Mouse (Mus musculus) kidney, adult 11 months (tissue): ENCODE data around the gene 4930550C14Rik.

Source experiments
- DNase-seq: peaks from one replicate; pipeline ENCODE4 v3.0.0; 2022

4930550C14Rik gene

DNA sequence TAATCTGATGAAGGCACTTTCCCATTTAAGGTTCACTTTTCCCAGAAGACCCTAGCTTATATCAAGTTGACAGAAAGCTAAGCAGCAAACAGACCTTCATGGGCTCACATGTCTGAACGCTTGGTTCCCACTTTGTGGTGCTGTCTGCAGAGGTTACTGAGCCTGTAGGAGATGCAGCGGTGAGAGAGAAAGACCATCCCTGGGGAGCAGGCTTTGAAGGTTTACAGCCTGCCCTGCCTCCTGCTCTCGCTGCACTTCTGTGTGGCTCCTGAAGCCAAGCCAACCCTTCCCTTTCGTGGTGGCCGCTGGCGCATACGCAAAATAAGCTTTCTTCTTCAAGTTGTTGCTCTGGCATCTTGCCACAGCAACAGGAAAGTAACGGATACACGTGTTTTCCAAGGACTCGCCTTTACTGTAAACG is at the start of gene 4930550C14Rik:
Gene 4930550C14Rik, plus strand, starts transcription at position 35 of the 421 bp plus-strand sequence.
- peak; percentile 63 for DNase-seq

DNA sequence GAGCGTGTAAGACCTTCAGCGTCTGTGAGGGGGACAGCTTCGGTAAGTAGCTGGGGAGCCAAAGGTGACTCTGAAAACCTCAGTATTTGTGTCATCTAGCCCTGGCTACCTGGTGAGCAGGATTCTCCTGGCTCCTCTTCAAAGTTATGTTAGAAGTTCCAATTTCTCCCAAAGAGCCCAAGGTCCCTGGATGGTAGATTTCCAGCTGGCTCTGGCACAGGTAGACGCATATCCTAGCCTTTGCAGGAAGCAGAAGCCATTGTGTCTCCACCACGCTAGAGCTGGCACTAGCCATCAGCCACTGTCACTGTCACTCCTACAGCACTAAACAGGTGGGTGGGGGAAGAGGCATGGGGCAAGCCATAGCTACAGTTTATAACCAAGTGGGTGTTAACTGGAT is 49.0 kb upstream of the 4930550C14Rik start:
- no peak for DNase-seq

DNA sequence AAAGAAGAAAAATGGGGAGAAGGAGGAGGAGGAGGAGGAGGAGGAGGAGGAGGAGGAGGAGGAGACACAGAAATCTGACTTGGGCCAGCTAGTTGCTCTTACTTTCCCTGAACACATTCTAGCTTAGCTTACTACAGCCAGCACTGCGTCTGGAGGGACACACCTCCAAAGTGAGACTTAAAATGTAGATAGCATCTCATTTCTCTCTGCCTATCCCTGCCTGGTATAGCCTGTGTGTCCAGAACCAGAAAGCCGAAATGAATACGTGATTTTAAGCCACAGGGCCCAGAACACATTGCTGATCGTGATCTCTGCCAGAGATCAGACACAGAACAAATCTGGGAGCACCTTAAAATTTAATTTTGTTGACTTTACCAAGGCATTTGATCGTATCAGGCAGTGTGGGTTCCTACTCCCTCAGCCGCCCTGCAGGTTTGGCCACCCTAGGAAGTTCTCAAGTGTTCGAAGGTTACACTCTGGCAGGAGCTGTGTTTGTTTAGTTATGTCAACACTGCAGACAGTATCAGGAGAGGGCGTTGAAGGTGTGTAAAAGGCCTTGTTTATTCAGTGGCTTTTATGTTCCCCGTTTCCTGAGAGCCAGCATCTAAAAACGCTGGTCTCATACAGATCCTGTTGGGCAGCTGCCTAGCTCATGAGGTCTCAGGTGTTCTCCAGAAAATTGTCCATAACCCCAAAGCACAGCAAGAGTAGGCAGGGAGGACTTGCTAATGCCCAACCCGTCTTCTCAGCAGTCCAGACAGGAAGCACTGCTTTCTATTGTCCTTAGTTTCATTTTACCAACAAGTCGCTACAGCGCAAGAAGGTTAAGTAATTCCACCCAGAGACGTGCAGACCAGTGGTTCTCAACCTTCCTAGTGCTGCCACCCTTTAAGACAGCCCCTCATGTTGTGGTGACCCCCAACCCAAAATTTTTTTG is 45.6 kb upstream of the 4930550C14Rik start:
- DNase-seq, result peak; percentile 38

DNA sequence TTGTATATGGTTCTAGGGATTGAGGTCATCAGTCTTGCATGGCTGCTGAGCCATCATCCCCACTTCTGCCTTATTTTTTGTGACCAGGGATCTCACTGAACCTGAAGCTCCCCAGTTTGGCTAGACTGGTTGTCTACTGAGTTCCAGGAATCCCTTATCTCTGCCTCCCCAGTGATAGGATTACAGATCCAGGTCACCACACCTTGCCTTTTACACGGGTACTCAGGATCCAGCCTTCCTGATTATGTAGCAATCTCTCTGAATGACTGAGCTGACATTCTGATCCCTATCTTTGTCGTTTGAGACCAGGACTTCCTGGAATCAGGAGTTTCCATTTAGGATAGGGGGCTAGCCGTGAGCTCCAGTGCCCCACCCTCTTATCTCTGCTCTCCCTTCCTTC is 30.8 kb upstream of the 4930550C14Rik start:
- DNase-seq, result no peak

DNA sequence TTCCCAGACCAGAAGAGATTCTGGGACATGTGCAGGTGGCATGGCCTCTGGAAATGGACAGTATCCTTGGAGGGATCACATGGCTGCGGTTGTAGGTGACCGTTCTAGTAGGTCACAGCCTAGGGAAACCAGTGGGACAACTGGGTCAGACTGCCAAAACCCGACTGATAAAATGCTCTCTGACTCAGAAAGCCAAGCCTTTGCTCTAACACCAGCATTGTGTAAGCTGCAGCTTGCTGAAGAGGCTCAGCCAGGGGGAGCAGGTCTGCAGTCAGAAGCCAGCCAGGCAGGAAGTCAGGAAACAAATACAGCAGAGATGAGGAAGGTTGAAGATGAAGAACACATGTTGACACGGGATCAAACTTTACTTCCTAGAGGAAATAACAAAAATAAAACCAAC is 26.2 kb upstream of the 4930550C14Rik start:
- no peak for DNase-seq

DNA sequence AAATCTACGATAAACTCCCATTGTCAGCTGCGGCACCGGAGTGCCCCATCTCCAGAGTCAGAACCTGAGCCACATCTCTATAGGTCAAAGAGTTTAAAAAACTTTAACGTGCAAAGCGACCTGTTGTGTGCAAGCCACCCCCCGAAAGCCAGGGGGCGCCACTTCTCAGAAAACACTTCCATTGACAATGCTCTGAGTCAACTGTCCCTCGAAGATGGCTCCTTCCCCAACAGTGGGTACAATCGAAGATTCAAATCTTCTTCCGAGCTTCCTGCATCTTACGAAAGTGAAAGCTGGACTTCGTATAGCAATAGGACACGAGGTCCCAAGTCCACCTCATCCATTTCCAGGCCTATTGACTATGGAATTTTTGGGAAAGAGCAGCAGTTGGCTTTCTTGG is 25.3 kb upstream of the 4930550C14Rik start:
- no peak for DNase-seq

DNA sequence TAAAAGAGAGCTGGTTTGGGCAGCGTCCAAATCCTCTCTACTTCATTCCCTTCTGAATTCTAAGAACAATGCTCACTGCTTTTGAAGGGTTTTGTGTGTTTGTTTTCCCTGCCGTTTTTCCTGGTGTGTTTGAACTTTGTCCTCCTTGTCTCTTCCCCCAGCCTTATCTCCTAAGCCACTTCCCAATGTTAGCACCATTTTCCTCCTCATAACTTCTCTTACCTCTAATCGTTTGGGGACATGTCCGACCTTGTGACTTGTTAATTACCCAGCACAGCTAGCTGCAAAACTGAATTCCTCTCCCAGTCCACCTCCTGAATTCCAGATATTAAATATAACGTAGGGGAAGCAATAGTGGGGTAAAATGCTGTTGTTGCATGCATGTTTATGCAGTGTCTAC is 24.5 kb upstream of the 4930550C14Rik start:
- no peak for DNase-seq

DNA sequence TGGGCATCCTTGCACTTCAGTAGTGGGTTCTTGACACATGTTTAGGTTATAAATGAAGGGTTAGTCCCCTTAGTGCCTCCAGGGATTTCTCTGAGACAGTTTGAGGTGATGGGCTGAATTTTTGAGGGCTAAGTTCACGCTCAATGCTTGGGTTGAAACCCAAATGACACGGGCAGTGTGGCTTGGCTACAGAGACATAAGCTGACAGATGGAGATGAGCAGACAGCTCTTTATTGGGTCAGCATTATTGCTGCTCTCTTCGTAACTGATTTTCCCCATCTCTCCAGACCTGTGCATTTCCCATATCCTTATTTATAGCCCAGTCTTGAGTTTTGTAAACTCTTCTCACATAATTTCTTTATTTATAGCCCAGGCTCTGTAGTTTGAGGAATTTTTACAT is 24.0 kb upstream of the 4930550C14Rik start:
- no peak for DNase-seq

DNA sequence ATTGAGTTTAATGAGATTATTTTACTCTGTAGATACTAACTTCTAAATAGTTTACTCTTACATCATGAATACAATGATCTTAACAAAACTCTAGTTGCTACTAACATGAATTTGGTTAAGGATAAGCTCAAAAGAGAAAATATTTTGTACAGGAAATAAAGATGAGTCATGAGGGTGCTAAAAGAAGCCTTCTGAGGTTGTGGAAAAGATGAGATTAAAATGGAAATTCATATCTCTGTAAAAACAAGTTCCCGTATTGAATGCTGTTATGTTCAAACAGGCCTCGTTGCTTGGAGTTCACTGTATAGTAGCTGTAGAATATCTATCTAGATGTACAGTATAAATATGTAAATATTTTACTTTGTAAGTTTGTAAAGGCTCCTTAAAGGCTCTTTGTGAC is 21.5 kb upstream of the 4930550C14Rik start:
- no peak for DNase-seq

DNA sequence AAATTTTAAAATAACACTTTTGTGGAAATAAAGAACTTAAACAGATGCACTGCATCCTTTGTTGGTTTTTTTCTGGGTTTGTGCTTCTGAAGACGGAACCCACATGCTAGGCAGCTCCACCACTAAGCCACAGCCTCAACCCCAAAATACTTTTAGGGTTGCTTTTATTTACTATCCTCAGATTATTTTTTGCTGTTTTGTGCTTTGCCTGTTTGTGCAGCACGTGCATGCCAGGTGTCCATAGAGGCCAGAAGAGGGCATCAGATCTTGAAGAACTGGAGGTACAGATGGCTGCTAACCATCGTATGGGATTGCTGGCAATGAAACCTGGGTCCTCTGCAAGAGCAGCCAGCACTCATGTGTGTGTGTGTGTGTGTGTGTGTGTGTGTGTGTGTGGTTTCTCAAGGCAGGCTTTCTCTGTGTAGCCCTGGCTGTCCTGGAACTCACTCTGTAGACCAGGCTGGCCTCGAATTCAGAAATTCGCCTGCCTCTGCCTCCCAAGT is 21.0 kb upstream of the 4930550C14Rik start:
- no peak for DNase-seq

DNA sequence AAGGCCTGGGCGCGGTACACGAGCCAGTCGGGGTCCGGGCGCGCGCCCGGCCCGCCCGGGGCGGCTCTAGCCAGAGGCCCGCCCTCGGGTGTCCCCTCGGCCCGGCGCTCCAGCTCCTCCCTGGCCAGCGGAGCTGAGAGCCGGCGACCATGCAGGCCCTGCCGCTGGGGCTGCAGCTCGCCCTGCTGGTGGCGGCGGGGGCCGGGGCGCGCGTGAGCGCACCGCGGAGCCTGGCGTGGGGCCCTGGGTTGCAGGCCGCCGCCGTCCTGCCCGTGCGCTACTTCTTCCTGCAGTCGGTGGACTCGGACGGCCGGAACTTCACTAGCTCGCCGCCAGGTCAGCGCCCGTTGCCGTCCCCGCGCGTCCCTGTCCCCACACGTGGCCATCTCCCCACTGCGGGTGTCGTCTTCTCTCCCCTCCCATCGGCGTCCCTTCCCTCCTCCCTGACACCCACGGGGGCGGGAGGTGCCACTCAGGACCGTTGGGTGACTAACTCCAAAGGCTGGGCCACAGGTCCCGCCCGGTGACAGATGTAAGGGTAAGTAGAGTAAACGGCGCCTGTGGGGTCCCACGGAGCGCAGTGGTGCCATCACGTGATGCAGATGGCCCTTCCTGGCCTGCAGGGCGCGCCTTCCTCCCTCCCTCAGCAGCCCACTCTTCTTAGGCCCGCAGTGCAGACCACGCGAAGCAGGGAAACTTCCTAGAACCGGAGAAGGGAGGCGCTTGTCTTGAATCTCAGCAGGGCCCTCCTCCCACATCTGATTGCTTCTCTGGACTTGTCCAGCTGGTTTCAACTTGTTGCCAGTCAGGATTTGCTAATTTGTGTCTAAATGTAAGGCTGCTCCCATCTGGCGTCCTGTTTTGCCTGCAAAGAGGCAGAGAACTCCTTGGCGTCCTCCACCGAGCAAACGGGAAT is 17.9 kb upstream of the 4930550C14Rik start, which contains the start of gene Kdelc2:
Gene Kdelc2, plus strand, starts transcription at position 75 of the 916 bp plus-strand sequence.
- peak; percentile 84 for DNase-seq

DNA sequence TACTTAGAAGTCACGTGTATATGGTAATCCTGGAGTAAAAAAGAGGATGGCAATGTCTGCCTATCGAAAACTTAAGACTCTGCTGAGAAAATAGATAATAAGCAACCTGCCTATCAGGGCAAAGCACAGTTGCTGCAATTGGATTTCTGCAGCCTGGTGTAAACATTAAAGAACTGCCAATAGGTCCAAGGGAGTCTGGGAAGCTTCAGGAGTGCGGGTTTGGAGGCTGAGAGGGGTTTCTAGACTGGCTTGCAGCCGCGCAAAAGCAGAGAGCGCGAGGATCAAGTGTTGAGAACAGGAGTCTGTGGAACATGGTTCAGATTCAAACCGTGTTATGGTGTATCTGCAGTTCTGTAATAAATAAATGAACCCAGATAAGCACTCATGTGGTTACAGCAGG is 17.3 kb upstream of the 4930550C14Rik start:
- no peak for DNase-seq

DNA sequence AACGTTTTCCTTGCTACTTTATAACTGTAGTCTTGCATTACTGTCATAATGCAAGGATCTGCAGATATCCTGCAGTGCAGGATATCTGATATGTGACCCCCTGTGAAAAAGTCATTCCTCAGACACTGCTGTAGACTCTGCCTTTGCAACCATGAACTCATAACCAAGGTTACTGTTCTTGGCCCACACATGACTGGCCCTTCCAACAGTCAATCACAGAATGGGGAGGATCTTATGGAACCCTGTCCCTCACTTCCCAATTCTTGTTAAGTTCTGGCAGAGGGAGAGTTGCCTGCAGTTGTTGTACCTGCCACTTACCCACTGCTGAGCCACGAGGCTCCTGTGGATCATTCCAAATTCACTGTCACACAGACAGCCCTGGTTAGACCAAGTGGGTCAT is 14.7 kb upstream of the 4930550C14Rik start:
- DNase-seq, result no peak

DNA sequence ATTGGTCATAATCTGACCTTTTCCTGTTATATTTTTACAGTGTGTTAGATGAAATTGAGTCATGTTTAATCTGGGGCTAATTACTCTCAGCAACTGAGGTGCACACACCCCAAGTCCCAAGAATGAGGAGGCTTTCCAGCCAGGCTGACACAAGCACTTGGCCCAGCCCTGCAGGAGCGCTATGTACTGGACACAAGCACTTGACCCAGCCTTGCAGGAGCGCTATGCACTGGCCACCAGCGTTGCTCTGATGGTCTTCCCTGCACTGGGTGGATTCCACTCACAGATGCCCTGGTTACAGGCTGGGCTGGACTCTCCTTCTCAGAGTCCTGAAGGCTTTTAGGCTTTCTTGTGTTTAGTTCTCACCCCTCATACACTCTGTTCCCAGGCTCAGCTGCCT is 13.0 kb upstream of the 4930550C14Rik start:
- DNase-seq, result no peak

DNA sequence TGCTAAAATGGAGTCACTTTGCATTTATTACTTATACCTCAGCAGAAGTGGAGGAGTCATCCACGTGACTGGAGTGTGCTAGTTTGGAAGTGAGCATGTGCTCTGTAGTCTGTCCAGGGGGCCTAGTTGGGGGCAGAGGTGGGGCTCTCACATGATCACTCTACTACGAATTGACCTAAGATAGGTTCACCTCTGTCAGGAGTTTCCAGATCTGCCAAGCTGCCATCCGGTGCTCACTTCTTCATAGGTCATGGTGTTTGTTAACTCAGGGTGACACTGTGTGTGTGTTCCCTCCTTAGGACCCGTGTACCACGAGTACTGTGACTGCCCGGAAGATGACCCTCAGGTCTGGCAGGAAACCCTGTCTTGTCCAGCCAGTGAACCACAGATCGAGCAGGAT is 12.0 kb upstream of the 4930550C14Rik start:
- DNase-seq, result no peak

DNA sequence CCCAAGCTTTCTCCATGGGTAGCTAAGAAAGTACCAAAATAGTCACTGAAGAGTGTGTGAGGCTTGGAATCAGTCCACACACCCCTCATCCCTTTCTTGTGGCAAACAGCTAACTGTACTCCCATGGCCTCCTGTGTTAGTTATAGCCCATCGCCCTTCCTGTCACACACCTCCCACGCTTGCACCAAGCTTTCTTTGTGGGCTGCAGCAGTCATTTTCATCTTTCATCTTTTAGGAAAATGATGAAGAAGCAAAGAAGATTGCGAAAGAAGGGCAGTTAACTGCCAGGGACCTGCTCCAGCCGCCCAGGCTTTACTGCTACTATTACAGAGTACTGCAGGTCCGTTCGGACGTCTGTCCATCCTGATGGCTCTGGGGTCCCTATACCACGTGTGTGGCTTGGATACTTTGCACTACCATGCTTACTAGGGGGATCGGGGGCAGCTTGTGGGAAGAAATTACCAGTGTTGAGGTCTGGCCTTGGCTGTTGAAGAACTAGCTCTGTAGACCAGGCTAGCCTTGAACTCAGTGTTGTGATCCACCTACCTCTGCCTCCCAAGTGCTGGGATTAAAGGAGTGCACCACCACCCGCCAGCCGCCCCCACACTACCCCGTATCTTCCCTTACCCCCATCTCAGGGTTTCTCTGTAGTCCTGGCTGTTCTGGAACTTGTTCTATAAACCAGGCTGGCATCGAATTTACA is 4.3 kb upstream of the 4930550C14Rik start:
- DNase-seq, result no peak

DNA sequence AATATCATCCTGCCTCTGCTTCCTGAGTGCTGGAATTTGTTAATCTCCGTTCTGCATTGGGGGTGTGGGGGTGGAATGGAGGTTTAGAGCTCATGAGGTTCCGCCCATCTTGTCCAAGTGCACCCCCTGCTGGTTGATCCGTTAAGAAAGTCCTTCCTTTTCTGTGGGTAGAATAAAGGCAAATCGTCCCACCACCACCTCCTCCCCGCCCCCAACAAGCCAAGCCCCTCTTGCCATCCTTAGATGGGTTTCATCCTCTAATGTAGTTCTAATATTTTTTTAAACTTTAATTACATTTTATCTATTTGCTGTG is 3.8 kb upstream of the 4930550C14Rik start:
- no peak for DNase-seq

DNA sequence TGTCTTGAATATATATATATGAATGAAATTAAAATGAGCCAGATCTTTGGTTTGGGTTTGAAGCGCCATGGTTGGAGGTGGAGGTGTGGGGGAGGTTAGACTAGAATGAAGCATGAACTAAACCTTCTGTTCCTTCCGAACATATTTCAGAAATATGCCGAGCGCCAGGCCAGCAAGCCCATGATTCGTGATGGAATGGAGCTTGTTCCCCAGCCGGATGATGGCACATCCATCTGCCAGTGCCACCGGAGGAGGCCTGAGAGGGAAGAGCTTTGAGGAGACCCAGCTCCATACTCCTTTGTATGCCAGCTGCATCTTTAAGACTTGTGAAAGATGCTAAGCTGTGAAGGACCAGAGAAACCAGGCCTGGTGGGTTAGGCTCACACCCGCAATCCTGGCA is 2.6 kb upstream of the 4930550C14Rik start:
- no peak for DNase-seq

DNA sequence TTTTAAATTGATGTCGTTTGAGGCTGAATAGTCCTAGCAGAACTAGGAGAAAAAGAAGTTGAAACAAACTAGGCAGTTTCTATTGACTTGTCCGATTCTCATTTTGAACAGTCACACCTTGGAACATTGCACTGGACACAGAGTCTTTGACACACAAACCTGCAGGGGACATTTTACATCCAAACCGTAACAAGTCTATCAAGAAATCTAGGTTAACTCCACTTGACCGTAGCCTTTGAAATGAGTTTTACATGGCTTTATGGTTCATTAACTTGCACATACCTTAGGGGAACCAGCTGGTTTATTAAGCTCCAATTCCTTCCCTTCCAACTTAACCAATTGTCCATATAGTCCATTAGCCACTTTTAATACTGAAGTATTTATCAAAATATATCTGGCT is 1.4 kb upstream of the 4930550C14Rik start:
- no peak for DNase-seq

DNA sequence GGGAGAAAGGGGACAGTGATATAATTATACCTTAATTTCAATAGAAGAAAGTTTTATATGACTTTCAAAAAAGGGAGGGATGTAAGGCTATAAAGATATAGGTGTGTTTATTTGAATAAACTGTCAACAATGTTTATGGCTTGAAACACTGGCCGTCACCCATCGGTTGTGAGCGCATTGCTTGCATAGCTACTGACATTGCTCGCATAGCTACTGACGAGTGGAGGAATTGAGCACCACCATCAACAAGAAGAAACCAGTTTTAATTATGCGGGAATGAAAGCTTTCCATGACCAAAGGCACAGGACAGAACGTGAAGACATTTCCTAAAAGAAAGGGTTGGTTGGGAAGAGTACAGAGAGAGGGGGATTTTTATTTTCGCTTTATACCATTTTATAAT is 979 bp upstream of the 4930550C14Rik start:
- peak; percentile 50 for DNase-seq

DNA sequence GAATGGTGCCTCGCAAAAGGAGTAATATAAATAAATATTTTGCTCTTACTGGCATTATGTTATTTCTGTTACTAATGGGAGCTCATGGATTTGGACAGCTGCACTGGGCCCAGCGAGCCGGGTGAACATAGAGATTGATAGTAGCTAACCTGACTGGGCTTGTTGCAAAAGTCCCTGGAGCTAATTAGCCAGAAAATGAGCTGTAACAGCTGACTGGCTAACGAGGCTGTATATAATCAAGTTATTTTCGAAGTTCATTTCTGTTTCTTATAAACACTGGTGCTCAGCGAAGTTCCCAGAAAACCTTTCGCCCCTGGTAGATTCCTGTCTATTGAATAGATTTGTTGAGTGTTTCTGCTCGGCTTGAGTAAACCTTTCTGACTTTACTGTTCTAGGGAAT is 866 bp downstream of the 4930550C14Rik start:
- DNase-seq, result no peak

DNA sequence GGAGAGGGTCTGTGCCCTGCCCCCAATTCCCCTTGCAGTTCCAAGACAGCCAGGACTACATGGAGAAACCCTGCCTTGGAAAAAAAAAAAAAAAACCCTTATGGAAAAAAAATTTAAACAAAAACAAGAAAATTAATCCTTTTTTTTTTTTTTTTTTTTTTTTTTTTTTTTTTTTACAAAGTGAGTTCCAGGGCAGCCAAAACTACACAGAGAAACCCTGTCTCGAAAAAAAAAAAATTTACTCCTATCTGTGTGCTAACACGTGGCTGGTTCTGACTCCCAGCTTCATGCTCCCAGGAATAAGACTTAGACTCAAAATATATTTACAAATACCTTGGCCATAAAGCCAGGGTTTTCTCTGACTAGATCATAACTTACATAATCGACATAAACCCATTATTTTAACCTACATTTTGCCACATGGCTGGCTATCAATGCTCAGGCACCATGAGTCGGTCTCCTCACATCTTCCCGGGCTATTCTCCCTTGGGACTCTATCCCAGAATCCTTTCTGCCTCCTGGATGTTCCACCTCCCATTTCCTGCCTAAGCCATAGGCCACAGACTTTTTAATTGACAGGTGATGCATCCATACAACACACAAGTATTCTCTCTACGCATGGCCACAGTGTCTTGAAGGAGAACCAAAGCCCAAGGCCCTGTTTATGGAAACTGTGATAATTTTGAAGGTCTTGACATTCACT is 2.1 kb downstream of the 4930550C14Rik start:
- no peak for DNase-seq
